ENCODE assay signal across 28 mouse cellular contexts in genomic region chr3:18560282-18560785, GRCm38 (mm10).
A peak's percentile ranks its signal among the peaks of the same experiment; 100 is the strongest.
DNase-seq lines count a peak whose midpoint lies in the region; ATAC-seq and TF ChIP-seq lines count a peak whose summit lies in the region.
"Had no signal": no experiment of that assay in that cellular context is flagged by ENCODE, and none has a peak within 500 bp of the region (broad histone marks: within the 10 kb centered on the region; RNA-seq: fewer than 3 reads in every experiment).

No protein-coding gene starts in this region.

- no peaks in the 10 kb centered on the region for H3K9me3 ChIP-seq in embryonic facial prominence, embryonic 13.5 days
- H3K9me3 ChIP-seq in embryonic facial prominence, embryonic 10.5 days, result no peaks in the 10 kb centered on the region
- H3K9me3 ChIP-seq: hindbrain, embryonic 10.5 days; kidney, embryonic 15.5 days; limb, embryonic 15.5 days; liver, embryonic 15.5 days; midbrain, embryonic 12.5 days had no signal

- H3K27ac ChIP-seq in embryonic facial prominence, embryonic 13.5 days, result no peak overlapping the region
- no peak overlapping the region for H3K27ac ChIP-seq in embryonic facial prominence, embryonic 10.5 days (replicated peaks)
- H3K27ac ChIP-seq: hindbrain, embryonic 10.5 days; kidney, embryonic 15.5 days; limb, embryonic 15.5 days; liver, embryonic 15.5 days; midbrain, embryonic 12.5 days had no signal

- no peak for ATAC-seq in embryonic facial prominence, embryonic 13.5 days (ENCODE audit: insufficient number of reproducible peaks, insufficient read depth, low FRiP score, low TSS enrichment, low read depth)
- ATAC-seq in megakaryocyte-erythroid progenitor cell, adult 5-6 weeks (replicated peaks; ENCODE audit: low FRiP score, low TSS enrichment, poor library complexity, severe bottlenecking), result no peak
- ATAC-seq: forebrain, embryonic 16.5 days; intestine, postnatal 0 days; lung, postnatal 0 days had no signal

- 63% methylated on average over 4 of the region's 4 CpGs for WGBS in embryonic facial prominence, embryonic 13.5 days
- WGBS in embryonic facial prominence, embryonic 10.5 days, result 69% methylated on average over 4 of the region's 4 CpGs
- WGBS in lung, adult 2 months, result 52% methylated on average over 4 of the region's 4 CpGs

- H3K4me1 ChIP-seq in embryonic facial prominence, embryonic 13.5 days, result no peaks in the 10 kb centered on the region
- H3K4me1 ChIP-seq in embryonic facial prominence, embryonic 10.5 days, result no peaks in the 10 kb centered on the region
- H3K4me1 ChIP-seq in lung, adult 2 months (ENCODE audit: control insufficient read depth, insufficient read depth, low read length), result no peaks in the 10 kb centered on the region
- H3K4me1 ChIP-seq: hindbrain, embryonic 10.5 days; kidney, embryonic 15.5 days; limb, embryonic 15.5 days; liver, embryonic 15.5 days; midbrain, embryonic 12.5 days had no signal

- no peaks in the 10 kb centered on the region for H3K36me3 ChIP-seq in embryonic facial prominence, embryonic 13.5 days
- H3K36me3 ChIP-seq in embryonic facial prominence, embryonic 10.5 days (replicated peaks), result no peaks in the 10 kb centered on the region
- H3K36me3 ChIP-seq: G1E; hindbrain, embryonic 10.5 days; kidney, embryonic 15.5 days; limb, embryonic 15.5 days; liver, embryonic 15.5 days; midbrain, embryonic 12.5 days had no signal

- no peak for TF ChIP-seq POLR2A in lung, adult 2 months (IDR thresholded peaks at IDR 0.05; ENCODE audit: borderline replicate concordance, extremely low read depth, low read depth, low read length)

- no peaks in the 10 kb centered on the region for H3K27me3 ChIP-seq in embryonic facial prominence, embryonic 13.5 days
- no peaks in the 10 kb centered on the region for H3K27me3 ChIP-seq in embryonic facial prominence, embryonic 10.5 days (replicated peaks; ENCODE audit: low read depth, poor library complexity, severe bottlenecking)
- H3K27me3 ChIP-seq: CH12.LX; kidney, embryonic 15.5 days; limb, embryonic 15.5 days; liver, embryonic 15.5 days; midbrain, embryonic 12.5 days had no signal

- no peak overlapping the region for H3K4me3 ChIP-seq in embryonic facial prominence, embryonic 13.5 days
- H3K4me3 ChIP-seq in embryonic facial prominence, embryonic 10.5 days, result no peak overlapping the region
- H3K4me3 ChIP-seq in lung, adult 2 months (replicated peaks; ENCODE audit: extremely low read depth, low read depth, low read length), result no peak overlapping the region
- H3K4me3 ChIP-seq: erythroblast, embryonic 14.5 days; hindbrain, embryonic 10.5 days; kidney, embryonic 15.5 days; limb, embryonic 15.5 days; liver, embryonic 15.5 days; midbrain, embryonic 12.5 days had no signal

- peak overlapping the region; percentile 21; the same call in 1 of the 2 replicates for H3K9ac ChIP-seq in embryonic facial prominence, embryonic 13.5 days
- H3K9ac ChIP-seq: kidney, embryonic 15.5 days; limb, embryonic 15.5 days; liver, embryonic 15.5 days; midbrain, embryonic 12.5 days had no signal

- TF ChIP-seq CTCF in lung, adult 2 months (IDR thresholded peaks at IDR 0.05; ENCODE audit: insufficient read depth, low read length), result no peak

- no peak overlapping the region for H3K4me2 ChIP-seq in embryonic facial prominence, embryonic 13.5 days
- H3K4me2 ChIP-seq: heart, embryonic 11.5 days; kidney, embryonic 15.5 days; limb, embryonic 15.5 days; liver, embryonic 15.5 days; midbrain, embryonic 12.5 days had no signal

- DNase-seq in embryonic facial prominence, embryonic 10.5 days (ENCODE audit: low spot score), result no peak
- peak; percentile 4 for DNase-seq in lung, postnatal 10 days
- DNase-seq in lung, adult 2 months, result no peak
- DNase-seq in brain, adult 2 months (ENCODE audit: low read depth, low spot score), result peak; percentile 1
- no peak for DNase-seq in right cerebral cortex, postnatal 14 days
- DNase-seq: adrenal gland, postnatal 36 days; B cell, adult 2 months; cerebellum, adult 2 months; gastrocnemius, postnatal 14 days; heart, adult 11 months; kidney, postnatal 4 days; left cerebral cortex, postnatal 4 days; right cerebral cortex, postnatal 25 days; spleen, adult 18-20 months had no signal

Comparison
In these comparisons a context has a peak if more than half of its experiments do, and no peak if none do; other contexts are left out.
1. DNase-seq: peak in lung, postnatal 10 days (single experiment) and brain, adult 2 months (single experiment); none in embryonic facial prominence, embryonic 10.5 days (single experiment), lung, adult 2 months (single experiment) and right cerebral cortex, postnatal 14 days (single experiment).